Mouse (Mus musculus) liver, adult 2 months (tissue): Measurements from ENCODE around the gene Afg1l.

ENCODE experiments used
- CTCF ChIP-seq: fragments of 200-500 bp; IDR thresholded peaks from 2 replicates; pipeline ENCODE4 v1.5.1; 2011; ENCODE audit warnings: low read depth, low read length, control low read depth
- POLR2A ChIP-seq: fragments of 200-500 bp; IDR thresholded peaks from 2 replicates; pipeline ENCODE4 v1.6.1; 2011; ENCODE audit warnings: low read length, control low read depth; ENCODE audit not compliant: insufficient read depth; ENCODE audit errors: extremely low read depth

- no peak for TF ChIP-seq CTCF
- TF ChIP-seq POLR2A, result no peak
Observed at GRCm38 (mm10) chr10:42464224-42464623, 14.1 kb downstream of the Afg1l start.
